In genomic region chr5:74811046-74811445, GRCm38 (mm10) we compare ENCODE assay signal across 25 mouse cellular contexts.
"Had no signal": no experiment of that assay in that cellular context is flagged by ENCODE, and none has a peak within 500 bp of the region (broad histone marks: within the 10 kb centered on the region; RNA-seq: fewer than 3 reads in every experiment).

No protein-coding gene starts in this region.

- H3K27ac ChIP-seq: kidney, embryonic 15.5 days; left cerebral cortex, adult 2 months; limb, embryonic 12.5 days; limb, embryonic 15.5 days; liver, embryonic 12.5 days; liver, embryonic 15.5 days; lung, embryonic 15.5 days; midbrain, embryonic 10.5 days; midbrain, embryonic 13.5 days; neural tube, embryonic 13.5 days; stomach, embryonic 15.5 days had no signal

- H3K4me3 ChIP-seq: kidney, embryonic 15.5 days; left cerebral cortex, adult 2 months; limb, embryonic 12.5 days; limb, embryonic 15.5 days; liver, embryonic 12.5 days; liver, embryonic 15.5 days; lung, embryonic 15.5 days; megakaryocyte, embryonic 14.5 days; midbrain, embryonic 10.5 days; midbrain, embryonic 13.5 days; myocyte; neural tube, embryonic 13.5 days; stomach, embryonic 15.5 days had no signal

- DNase-seq: kidney, postnatal 10 days; kidney, postnatal 36 days; layer of hippocampus, postnatal 36 days; left cerebral cortex, postnatal 4 days; lung, adult 18-20 months; lung, postnatal 10 days; lung, postnatal 36 days; retina, postnatal 1 day; right cerebral cortex, postnatal 25 days; spleen, adult 18-20 months; thymus, postnatal 25 days had no signal

- H3K36me3 ChIP-seq: kidney, embryonic 15.5 days; limb, embryonic 12.5 days; limb, embryonic 15.5 days; liver, embryonic 12.5 days; liver, embryonic 15.5 days; lung, embryonic 15.5 days; midbrain, embryonic 10.5 days; midbrain, embryonic 13.5 days; neural tube, embryonic 13.5 days; stomach, embryonic 15.5 days had no signal

- H3K4me1 ChIP-seq: kidney, embryonic 15.5 days; limb, embryonic 15.5 days; liver, embryonic 12.5 days; liver, embryonic 15.5 days; megakaryocyte, embryonic 14.5 days; midbrain, embryonic 10.5 days; midbrain, embryonic 13.5 days; neural tube, embryonic 13.5 days; stomach, embryonic 15.5 days had no signal

- H3K9ac ChIP-seq: kidney, embryonic 15.5 days; limb, embryonic 12.5 days; limb, embryonic 15.5 days; liver, embryonic 12.5 days; liver, embryonic 15.5 days; lung, embryonic 15.5 days; midbrain, embryonic 13.5 days; neural tube, embryonic 13.5 days; stomach, embryonic 15.5 days had no signal

- H3K9me3 ChIP-seq: kidney, embryonic 15.5 days; limb, embryonic 12.5 days; limb, embryonic 15.5 days; liver, embryonic 12.5 days; liver, embryonic 15.5 days; lung, embryonic 15.5 days; megakaryocyte, embryonic 14.5 days; midbrain, embryonic 10.5 days; midbrain, embryonic 13.5 days; neural tube, embryonic 13.5 days; stomach, embryonic 15.5 days had no signal

- H3K4me2 ChIP-seq: kidney, embryonic 15.5 days; limb, embryonic 12.5 days; limb, embryonic 15.5 days; liver, embryonic 12.5 days; liver, embryonic 15.5 days; lung, embryonic 15.5 days; midbrain, embryonic 13.5 days; neural tube, embryonic 13.5 days; stomach, embryonic 15.5 days had no signal

- ATAC-seq: liver, embryonic 12.5 days; midbrain, embryonic 13.5 days; midbrain, embryonic 16.5 days had no signal

- H3K27me3 ChIP-seq: limb, embryonic 15.5 days; liver, embryonic 12.5 days; liver, embryonic 15.5 days; lung, embryonic 15.5 days; midbrain, embryonic 13.5 days; stomach, embryonic 15.5 days had no signal
